Mouse (Mus musculus): ENCODE data around the gene Fam126b. TPM values are rescaled to one million over a fixed set of nuclear protein-coding genes. Genes with fewer than 3 reads are reported as not detected.

Gene Fam126b
- polyA plus RNA-seq, 1 experiment from 2014 or later, result 3.9 TPM

- Histone ChIP-seq H3K9me3 (replicated peaks; ENCODE audit: control insufficient read depth, low read length) (no peaks in the 10 kb centered on the region), H3K9ac (ENCODE audit: low read length) (no peak overlapping the region), H3K4me1 (ENCODE audit: control insufficient read depth, insufficient read depth, low read length) (no peaks in the 10 kb centered on the region), H3K27me3 (ENCODE audit: control insufficient read depth, insufficient read depth, low read length) (no peaks in the 10 kb centered on the region), H3K4me3 (ENCODE audit: low read length) (no peak overlapping the region), H3K4me2 (ENCODE audit: low read depth, low read length) (no peak overlapping the region), H3K27ac (ENCODE audit: low read length) (no peak overlapping the region), H3K36me3 (ENCODE audit: control insufficient read depth, insufficient read depth) (peaks cover 40% of the 10 kb centered on the region)
- ATAC-seq (replicated peaks; ENCODE audit: extremely low read depth, insufficient read depth, low FRiP score), result no peak
- 91% methylated on average over 4 of the region's 4 CpGs for WGBS
These were observed 103.5 kb downstream of the Fam126b start for GRCm38 (mm10) chr1:58482647-58483046.

- Histone ChIP-seq H3K4me1 (ENCODE audit: control insufficient read depth, insufficient read depth, low read length) (no peaks in the 10 kb centered on the region), H3K4me3 (ENCODE audit: low read length) (no peak overlapping the region), H3K36me3 (ENCODE audit: control insufficient read depth, insufficient read depth) (peaks cover 46% of the 10 kb centered on the region), H3K4me2 (ENCODE audit: low read depth, low read length) (no peak overlapping the region), H3K27me3 (ENCODE audit: control insufficient read depth, insufficient read depth, low read length) (no peaks in the 10 kb centered on the region), H3K9me3 (replicated peaks; ENCODE audit: control insufficient read depth, low read length) (no peaks in the 10 kb centered on the region), H3K27ac (ENCODE audit: low read length) (no peak overlapping the region), H3K9ac (ENCODE audit: low read length) (no peak overlapping the region)
- WGBS, result 92% methylated on average over 8 of the region's 8 CpGs
- ATAC-seq (replicated peaks; ENCODE audit: extremely low read depth, insufficient read depth, low FRiP score), result no peak
These were observed 110.5 kb downstream of the Fam126b start for GRCm38 (mm10) chr1:58475662-58476061.

Other genes starting within 250 kb of the Fam126b start
- 183 and 186 TPM in 2 replicates for gene Bzw1, start 193.4 kb downstream of the Fam126b start, polyA plus RNA-seq (2015; fragmentation: Nextera tagmentation; extraction: Ambion mirVana)
- 124 and 151 TPM in 2 replicates for gene Clk1, start 162.3 kb downstream of the Fam126b start, polyA plus RNA-seq (2015; fragmentation: Nextera tagmentation; extraction: Ambion mirVana)
- 24.6 and 25.4 TPM in 2 replicates for gene Nif3l1, start 141.2 kb downstream of the Fam126b start, polyA plus RNA-seq (2015; fragmentation: Nextera tagmentation; extraction: Ambion mirVana)
- gene Ppil3, start 140.8 kb downstream of the Fam126b start, polyA plus RNA-seq (2015; fragmentation: Nextera tagmentation; extraction: Ambion mirVana), result 35.2 and 37.7 TPM in 2 replicates
- 17.8 and 20.4 TPM in 2 replicates for gene Orc2, start 81.2 kb downstream of the Fam126b start, polyA plus RNA-seq (2015; fragmentation: Nextera tagmentation; extraction: Ambion mirVana)
- gene Ndufb3, start 61 bp upstream of the Fam126b start, polyA plus RNA-seq (2015; fragmentation: Nextera tagmentation; extraction: Ambion mirVana), result 219 and 220 TPM in 2 replicates
- not detected in 2 replicates for gene Als2cr12, start 109.7 kb upstream of the Fam126b start, polyA plus RNA-seq (2015; fragmentation: Nextera tagmentation; extraction: Ambion mirVana)
- gene Cflar, start 125.2 kb upstream of the Fam126b start, polyA plus RNA-seq (2015; fragmentation: Nextera tagmentation; extraction: Ambion mirVana), result 39.2 and 42.0 TPM in 2 replicates
- 24.6 and 26.0 TPM in 2 replicates for gene Casp8, start 209.1 kb upstream of the Fam126b start, polyA plus RNA-seq (2015; fragmentation: Nextera tagmentation; extraction: Ambion mirVana)

Data from heart, embryonic 16.5 days (tissue).